Mouse (Mus musculus) lung, embryonic 16.5 days (tissue): ENCODE measurements around the gene Ncdn. TPM values are rescaled to one million over a fixed set of nuclear protein-coding genes. Genes with fewer than 3 reads are reported as not detected.

Experiments used
- ATAC-seq: fragments of 200-750 bp; cut with Nextera tagmentation; 2 replicates; pipeline ENCODE4 v1.8.0; 2017; ENCODE audit warnings: low read depth, mild to moderate bottlenecking, moderate library complexity
- H3K27ac ChIP-seq: fragments of 300-500 bp; sonication (generic); 2 replicates; pipeline ENCODE4 v1.5.1; 2014; ENCODE audit warnings: mild to moderate bottlenecking, control low read depth, low read length
- H3K27me3 ChIP-seq: fragments of 300-500 bp; sonication (generic); 2 replicates; pipeline ENCODE4 v1.6.1; 2014; ENCODE audit warnings: low read depth, low read length, mixed read lengths; ENCODE audit not compliant: control insufficient read depth, insufficient read depth
- H3K36me3 ChIP-seq: fragments of 300-500 bp; sonication (generic); 2 replicates; pipeline ENCODE4 v1.6.1; 2014; ENCODE audit warnings: low read length; ENCODE audit not compliant: control insufficient read depth, insufficient read depth
- H3K4me1 ChIP-seq: fragments of 300-500 bp; sonication (generic); replicated peaks from 2 replicates; pipeline ENCODE4 v1.6.1; 2014; ENCODE audit warnings: low read length, mixed read lengths; ENCODE audit not compliant: control insufficient read depth, insufficient read depth
- H3K4me2 ChIP-seq: fragments of 300-500 bp; sonication (generic); 2 replicates; pipeline ENCODE4 v1.6.1; 2014; ENCODE audit warnings: low read depth, low read length, control low read depth
- H3K4me3 ChIP-seq: fragments of 300-500 bp; sonication (generic); 2 replicates; pipeline ENCODE4 v1.5.1; 2014; ENCODE audit warnings: mild to moderate bottlenecking, low read length, control low read depth
- H3K9ac ChIP-seq: fragments of 300-500 bp; sonication (generic); 2 replicates; pipeline ENCODE4 v1.6.1; 2014; ENCODE audit warnings: low read length, control low read depth
- H3K9me3 ChIP-seq: fragments of 300-500 bp; sonication (generic); 2 replicates; pipeline ENCODE4 v1.6.1; 2016; ENCODE audit warnings: low read length; ENCODE audit not compliant: control insufficient read depth
- WGBS: fragments of 180-500 bp; shearing (Covaris S2); extraction: QIAGEN DNeasy Blood & Tissue Kit; methylation state at CpG from one replicate; pipeline ENCODE4 v1.1.7; 2014; 5-methylcytosine and 5-hydroxymethylcytosine counted together
- polyA plus RNA-seq: library from polyadenylated mRNA; unstranded; fragments of >200 nt; fragmentation: Nextera tagmentation; extraction: Ambion mirVana; gene quantifications from 2 replicates; pipeline ENCODE4 v1.2.1, GENCODE M21; 2015

Ncdn gene
- polyA plus RNA-seq, 1 experiment from 2014 or later = 26.7 TPM

- Histone ChIP-seq H3K36me3 (peaks cover 29% of the 10 kb centered on the region), H3K4me3 (no peak overlapping the region), H3K4me2 (no peak overlapping the region), H3K9ac (no peak overlapping the region), H3K27ac (no peak overlapping the region), H3K27me3 (no peaks in the 10 kb centered on the region), H3K9me3 (no peaks in the 10 kb centered on the region), H3K4me1 (peaks cover 10% of the 10 kb centered on the region)
- no peak for ATAC-seq
- WGBS = 75% methylated on average over 10 of the region's 10 CpGs
Observed at GRCm38 (mm10) chr4:126746194-126746840, 6.9 kb downstream of the Ncdn start.

DNA sequence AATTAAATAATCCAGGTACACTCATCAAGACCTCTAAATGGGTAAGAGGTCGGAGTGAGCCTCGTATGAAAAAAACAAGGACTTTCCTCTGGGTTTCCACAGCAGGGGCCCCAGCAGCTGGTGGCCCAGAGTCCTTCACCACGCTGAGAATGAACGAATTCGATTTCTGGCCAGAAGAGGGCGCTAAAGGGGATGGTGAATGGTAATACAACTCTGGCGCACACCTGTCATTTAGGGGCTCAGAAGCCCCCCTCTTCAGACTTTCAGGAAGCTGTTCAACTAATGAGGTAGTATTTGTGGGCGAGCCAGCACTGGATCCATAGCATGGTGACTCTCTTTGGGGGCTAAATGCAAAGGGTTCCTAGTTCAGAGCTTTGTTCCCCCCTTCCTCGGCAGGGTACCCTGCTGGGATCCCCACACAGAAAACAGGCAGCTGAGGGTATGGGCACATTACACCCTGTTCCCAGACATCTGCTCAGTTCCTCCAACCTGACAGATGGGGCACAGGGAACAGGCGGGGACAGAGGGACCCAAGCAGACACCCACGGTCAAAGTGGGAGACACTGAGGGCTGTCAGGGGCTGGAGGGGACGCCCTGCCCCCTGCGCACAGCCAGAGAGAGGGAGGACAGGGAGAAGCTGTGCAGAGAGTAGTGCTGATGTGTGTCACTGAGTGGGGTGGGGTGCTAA lies 7.6 kb downstream of the Ncdn start:
- no peak overlapping the region for H3K9ac ChIP-seq
- no peak overlapping the region for H3K4me3 ChIP-seq
- peaks cover 9% of the 10 kb centered on the region; the same call in 1 of the 2 replicates for H3K4me1 ChIP-seq
- H3K27me3 ChIP-seq = no peaks in the 10 kb centered on the region
- no peaks in the 10 kb centered on the region for H3K9me3 ChIP-seq
- no peak overlapping the region for H3K4me2 ChIP-seq
- peaks cover 29% of the 10 kb centered on the region for H3K36me3 ChIP-seq
- ATAC-seq = no peak
- no peak overlapping the region for H3K27ac ChIP-seq
- 40% methylated on average over 13 of the region's 13 CpGs for WGBS

GRCm38 (mm10) chr4:126744831-126745230 lies 8.4 kb downstream of the Ncdn start:
- Histone ChIP-seq H3K9ac (no peak overlapping the region), H3K27me3 (no peaks in the 10 kb centered on the region), H3K4me2 (no peak overlapping the region), H3K4me3 (no peak overlapping the region), H3K4me1 (peaks cover 2% of the 10 kb centered on the region; the same call in 1 of the 2 replicates), H3K27ac (no peak overlapping the region), H3K36me3 (peaks cover 29% of the 10 kb centered on the region), H3K9me3 (no peaks in the 10 kb centered on the region)
- 91% methylated on average over 14 of the region's 14 CpGs for WGBS
- no peak for ATAC-seq

DNA sequence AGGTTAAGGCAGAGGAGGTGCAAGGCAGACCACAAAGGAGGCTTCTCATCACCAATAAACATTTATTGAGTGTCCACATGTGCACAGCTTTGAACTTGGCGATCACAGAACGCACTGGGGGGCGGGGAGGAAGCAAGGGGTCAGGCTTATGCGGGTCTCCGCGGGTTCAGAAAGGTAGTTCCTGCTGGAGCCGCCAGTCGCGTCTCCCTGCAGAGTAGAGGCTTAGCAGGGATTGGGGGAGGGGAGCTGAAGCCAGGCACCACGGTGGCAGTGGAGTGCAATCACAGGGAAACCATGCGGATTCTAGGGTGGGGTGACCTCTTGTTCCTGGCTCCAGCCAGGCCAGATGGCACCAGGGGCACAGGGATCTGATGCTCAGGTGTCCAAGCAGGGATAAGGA lies 9.5 kb downstream of the Ncdn start:
- no peak overlapping the region for H3K9ac ChIP-seq
- H3K36me3 ChIP-seq = peaks cover 24% of the 10 kb centered on the region
- 26% methylated on average over 11 of the region's 11 CpGs for WGBS
- H3K4me2 ChIP-seq = no peak overlapping the region
- no peak for ATAC-seq
- H3K9me3 ChIP-seq = no peaks in the 10 kb centered on the region
- H3K27me3 ChIP-seq = peaks cover 4% of the 10 kb centered on the region
- no peak overlapping the region for H3K4me3 ChIP-seq
- H3K4me1 ChIP-seq = no peaks in the 10 kb centered on the region
- no peak overlapping the region for H3K27ac ChIP-seq

GRCm38 (mm10) chr4:126742976-126743375 lies 10.3 kb downstream of the Ncdn start:
- Histone ChIP-seq H3K4me1 (no peaks in the 10 kb centered on the region), H3K36me3 (peaks cover 18% of the 10 kb centered on the region), H3K9ac (no peak overlapping the region), H3K27ac (no peak overlapping the region), H3K27me3 (peaks cover 9% of the 10 kb centered on the region), H3K4me2 (no peak overlapping the region), H3K4me3 (no peak overlapping the region), H3K9me3 (no peaks in the 10 kb centered on the region)
- 51% methylated on average over 2 of the region's 2 CpGs for WGBS
- no peak for ATAC-seq

DNA sequence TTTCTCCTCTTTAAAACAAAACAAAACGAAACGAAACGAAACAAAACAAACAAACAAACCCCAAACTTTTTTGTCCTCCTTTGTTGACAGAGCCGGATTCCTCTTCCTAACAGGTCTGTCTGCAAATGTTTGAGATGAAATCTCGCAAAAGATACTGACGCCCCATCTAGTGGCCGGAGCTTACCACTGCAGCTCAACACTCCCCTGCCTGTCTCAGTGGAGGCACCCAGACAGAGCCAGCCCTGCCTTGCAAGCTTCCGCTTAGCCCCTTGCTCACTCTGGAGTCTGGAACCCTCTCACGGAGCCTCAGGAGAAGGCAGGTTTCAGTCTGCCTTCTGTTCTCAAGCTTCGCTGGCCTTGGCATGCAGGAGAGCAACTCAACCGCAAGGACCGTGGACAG lies 11.8 kb downstream of the Ncdn start:
- peaks cover 23% of the 10 kb centered on the region for H3K27me3 ChIP-seq
- peaks cover 15% of the 10 kb centered on the region for H3K36me3 ChIP-seq
- H3K4me1 ChIP-seq = no peaks in the 10 kb centered on the region
- ATAC-seq = peak; percentile 81
- 4% methylated on average over 12 of the region's 12 CpGs for WGBS
- peak overlapping the region; percentile 40; the same call in 1 of the 2 replicates for H3K4me2 ChIP-seq
- H3K9me3 ChIP-seq = no peaks in the 10 kb centered on the region
- H3K9ac ChIP-seq = peak overlapping the region; percentile 42
- no peak overlapping the region for H3K27ac ChIP-seq
- no peak overlapping the region for H3K4me3 ChIP-seq

GRCm38 (mm10) chr4:126739966-126740676 lies 13.1 kb downstream of the Ncdn start:
- H3K36me3 ChIP-seq = peaks cover 5% of the 10 kb centered on the region
- no peak overlapping the region for H3K4me3 ChIP-seq
- H3K9ac ChIP-seq = no peak overlapping the region
- no peak overlapping the region for H3K27ac ChIP-seq
- 21% methylated on average over 10 of the region's 10 CpGs for WGBS
- ATAC-seq = no peak
- no peaks in the 10 kb centered on the region for H3K9me3 ChIP-seq
- H3K27me3 ChIP-seq = peaks cover 36% of the 10 kb centered on the region
- H3K4me2 ChIP-seq = no peak overlapping the region
- peaks cover 11% of the 10 kb centered on the region; the same call in 1 of the 2 replicates for H3K4me1 ChIP-seq

- under 1% methylated on average over 32 of the region's 32 CpGs for WGBS
- H3K4me3 ChIP-seq = peak within 1 kb of the TSS; percentile 41
- peak within 1 kb of the TSS; percentile 56 for H3K4me2 ChIP-seq
- ATAC-seq = peak; percentile 69
- no peaks in the 10 kb centered on the region for H3K9me3 ChIP-seq
- H3K27me3 ChIP-seq = peaks cover 77% of the 10 kb centered on the region
- H3K9ac ChIP-seq = peak within 1 kb of the TSS; percentile 35; the same call in 1 of the 2 replicates
- no peak within 1 kb of the TSS for H3K27ac ChIP-seq
- no peaks in the 10 kb centered on the region for H3K36me3 ChIP-seq
- H3K4me1 ChIP-seq = peaks cover 13% of the 10 kb centered on the region; the same call in 1 of the 2 replicates
Observed at GRCm38 (mm10) chr4:126736001-126736414, 17.2 kb downstream of the Ncdn start, which contains the start of gene Tfap2e. TSS of gene Tfap2e (minus strand) at chr4:126736240.
